Mouse (Mus musculus) left cerebral cortex, postnatal 14 days (tissue): ENCODE measurements around the gene Cmah. TPM values are rescaled to one million over a fixed set of nuclear protein-coding genes. Genes with fewer than 3 reads are reported as not detected.
"Not testable (repeated sequence)": the region's sequence is repeated elsewhere in the genome, so short reads cannot be mapped to it uniquely, and the experiment has no call there.

Experiments used
- DNase-seq, 2 experiments: peaks; one replicate each; pipeline ENCODE4 v3.0.0; 2021 to 2022; ENCODE audit warnings: low spot score in 2 of 2, mixed read lengths in 1 of 2
- intact Hi-C: fragments of 180-260 bp; cut with DNase I; formaldehyde crosslinking; loops from one replicate; pipeline ENCODE4 v1.15.1; 2025
- total RNA-seq, 2 experiments: library from RNA; stranded (reverse); gene quantifications; 2 replicates each; pipeline ENCODE4 v1.2.3; 2021

Gene Cmah
- total RNA-seq, 2 experiments from 2014 or later, result 0.20 to 0.44 TPM

DNA sequence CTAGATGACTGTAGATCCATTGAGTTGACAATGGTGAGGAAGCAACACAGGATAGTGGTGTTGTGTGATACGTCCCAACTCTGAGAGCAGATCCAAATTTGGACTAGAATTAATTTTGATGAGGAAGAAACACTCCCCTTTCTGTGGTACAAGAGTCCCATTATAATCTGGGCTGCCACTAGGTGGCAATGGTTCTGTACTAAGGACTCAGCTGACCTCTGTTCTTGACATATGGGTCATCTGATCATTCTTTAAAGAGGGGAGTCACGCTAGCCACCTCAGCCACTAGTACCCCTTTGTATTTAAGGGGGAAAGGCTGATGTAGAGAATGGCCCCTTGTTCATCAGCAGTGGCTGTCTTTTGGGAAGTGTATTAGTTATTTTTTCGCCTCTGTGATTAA, 10.7 kb downstream of the Cmah start:
- DNase-seq, result no peak
- intact Hi-C loops, result loop anchor here (5.0 kb wide), 1 partner anchor 349 kb away; no protein-coding TSS in a partner anchor

DNA sequence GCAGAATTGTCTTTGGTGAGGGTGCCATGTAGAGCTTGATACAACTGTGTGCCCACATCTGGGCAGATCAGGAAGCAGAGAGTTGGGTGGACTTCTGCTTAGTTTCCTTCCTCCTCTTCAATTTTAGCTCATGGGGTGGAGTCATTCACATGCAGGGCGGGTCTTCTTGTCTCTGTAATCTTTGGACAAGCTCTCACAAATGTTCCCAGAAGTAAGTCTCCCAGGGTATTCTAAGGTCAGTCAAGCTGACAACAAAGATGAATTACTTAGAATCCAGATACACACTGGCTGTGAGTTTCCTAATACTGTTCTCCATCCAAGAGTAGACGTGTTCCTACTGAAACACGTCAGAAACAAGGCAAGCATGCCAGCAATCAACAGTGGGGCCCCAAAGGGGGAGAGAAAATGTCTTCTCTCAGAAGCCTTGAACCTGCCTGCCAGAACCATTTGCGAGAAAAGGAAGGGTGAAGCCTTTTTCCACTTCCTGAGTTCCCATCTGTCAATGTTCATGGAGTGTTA, 11.2 kb downstream of the Cmah start:
- intact Hi-C loops, result loop anchor here (5.0 kb wide), 1 partner anchor 349 kb away; no protein-coding TSS in a partner anchor
- no peak for DNase-seq

DNA sequence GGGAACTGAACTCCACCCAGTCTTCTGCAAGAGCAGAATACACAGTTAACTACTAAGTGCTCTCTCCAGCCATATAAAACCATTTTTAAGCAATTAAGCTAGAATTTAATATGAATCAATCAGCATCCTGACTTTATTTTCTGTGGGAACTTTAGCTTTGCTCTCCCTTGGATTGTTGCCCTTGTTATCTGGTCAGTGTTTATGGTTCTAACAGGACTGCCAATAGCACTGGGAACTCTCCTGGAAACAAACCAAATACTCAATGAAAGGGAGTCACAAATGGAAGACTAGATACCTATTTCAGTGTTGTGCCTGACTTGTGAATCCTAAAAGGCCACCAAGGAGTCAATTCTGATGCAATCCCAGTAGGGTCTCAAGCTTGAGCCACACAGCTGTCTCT, 12.7 kb downstream of the Cmah start:
- intact Hi-C loops, result loop anchor here (5.0 kb wide), 1 partner anchor 347 kb away; no protein-coding TSS in a partner anchor
- no peak for DNase-seq

DNA sequence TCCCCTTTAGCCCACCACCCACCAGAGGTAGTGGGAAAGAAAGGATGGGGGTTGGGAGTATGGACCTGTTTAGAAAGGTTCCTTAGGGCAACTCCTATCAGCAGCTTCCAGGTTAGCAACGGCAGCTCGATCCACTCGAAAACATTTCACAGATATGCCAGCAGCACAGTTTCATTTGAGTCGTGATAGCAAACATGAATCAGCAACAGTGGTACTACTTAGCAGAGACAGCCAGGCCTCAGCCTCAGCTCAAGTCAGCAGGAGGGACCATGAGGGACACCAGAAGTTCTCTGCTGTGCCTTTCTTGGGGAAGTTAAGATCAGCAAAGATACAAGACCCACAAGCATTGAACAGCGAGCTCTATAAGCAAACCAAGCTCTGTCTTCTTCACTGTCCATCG, 13.3 kb downstream of the Cmah start:
- intact Hi-C loops, result no loop called here

DNA sequence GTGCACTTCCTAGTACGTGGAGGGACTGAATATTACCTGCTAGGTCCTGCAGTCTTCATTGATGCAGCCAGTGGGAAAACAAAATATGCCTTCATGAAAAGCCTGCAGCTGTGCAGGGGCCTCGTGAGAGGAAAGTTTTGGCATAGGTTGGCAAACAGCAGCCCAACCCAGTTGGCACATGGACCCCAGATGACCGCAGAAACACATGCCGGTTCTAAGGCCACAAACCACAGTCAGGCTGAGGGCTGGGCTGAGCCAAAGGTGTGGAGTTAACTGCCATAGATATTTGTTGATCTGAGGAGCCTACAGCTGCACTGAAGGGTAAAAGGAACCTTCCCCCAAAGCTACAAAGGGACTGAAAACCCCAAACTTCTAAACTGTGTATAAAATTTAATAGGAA, 14.9 kb downstream of the Cmah start:
- intact Hi-C loops, result no loop called here

More for the DNA sequence above, 13.3 kb downstream of the Cmah start:
- DNase-seq, result no peak

DNA sequence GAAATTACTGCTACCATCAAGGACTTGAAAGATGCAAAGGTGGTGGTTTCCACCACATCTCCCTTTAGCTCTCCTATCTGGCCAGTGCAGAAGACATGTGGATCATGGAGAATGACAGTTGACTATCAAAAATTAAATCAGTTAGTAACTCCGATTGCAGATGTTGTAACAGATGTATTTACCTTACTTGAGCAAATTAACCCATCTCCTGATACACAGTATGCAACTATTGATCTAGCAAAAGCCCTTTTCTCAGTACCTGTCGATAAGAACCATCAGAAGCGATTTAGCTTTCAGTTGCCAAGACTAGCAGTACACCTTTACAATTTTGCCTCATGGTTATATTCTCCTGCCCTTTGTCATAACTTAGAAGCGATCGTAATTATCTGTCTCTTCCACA, 25.8 kb downstream of the Cmah start:
- intact Hi-C loops, result no loop called here
- no peak for DNase-seq

More for the DNA sequence above, 14.9 kb downstream of the Cmah start:
- no peak for DNase-seq

DNA sequence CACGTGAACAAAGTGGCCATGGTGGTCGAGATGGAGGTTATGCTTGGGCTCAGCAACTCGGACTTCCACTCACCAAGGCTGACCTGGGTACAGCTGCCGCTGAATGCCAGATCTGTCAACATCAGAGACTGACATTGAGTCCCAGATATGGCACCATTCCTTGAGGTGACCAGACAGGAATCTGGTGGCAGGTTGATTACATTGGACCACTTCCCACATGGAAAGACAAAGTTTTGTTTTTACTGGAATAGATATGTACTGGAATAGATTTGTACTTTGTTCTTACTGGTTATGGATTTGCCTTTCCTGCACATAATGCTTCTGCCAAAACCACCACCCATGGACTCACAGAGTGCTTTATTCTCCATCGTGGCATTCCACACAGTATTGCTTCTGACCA, 27.5 kb downstream of the Cmah start:
- intact Hi-C loops, result no loop called here

DNA sequence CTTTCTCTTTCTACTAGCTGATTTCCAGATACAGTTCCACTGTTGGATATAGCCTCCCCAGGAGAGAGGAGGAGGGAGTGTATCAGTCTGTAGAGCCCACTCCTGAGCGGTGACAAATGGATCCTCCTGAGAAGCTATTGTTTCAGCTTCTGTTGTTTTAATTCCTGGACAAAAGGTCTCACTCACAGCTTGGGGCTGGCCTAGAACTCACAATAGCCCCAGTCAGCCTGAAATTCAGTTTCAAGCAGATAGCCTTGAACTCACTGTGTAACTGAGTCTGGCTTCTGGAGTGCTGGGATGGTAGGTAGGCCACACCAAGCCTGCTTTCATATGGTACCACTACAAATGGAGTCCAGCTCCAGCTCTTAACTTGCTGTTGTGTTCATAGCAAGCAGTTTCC, 32.0 kb downstream of the Cmah start:
- intact Hi-C loops, result no loop called here
- no peak for DNase-seq

More for the DNA sequence above, 27.5 kb downstream of the Cmah start:
- no peak for DNase-seq

DNA sequence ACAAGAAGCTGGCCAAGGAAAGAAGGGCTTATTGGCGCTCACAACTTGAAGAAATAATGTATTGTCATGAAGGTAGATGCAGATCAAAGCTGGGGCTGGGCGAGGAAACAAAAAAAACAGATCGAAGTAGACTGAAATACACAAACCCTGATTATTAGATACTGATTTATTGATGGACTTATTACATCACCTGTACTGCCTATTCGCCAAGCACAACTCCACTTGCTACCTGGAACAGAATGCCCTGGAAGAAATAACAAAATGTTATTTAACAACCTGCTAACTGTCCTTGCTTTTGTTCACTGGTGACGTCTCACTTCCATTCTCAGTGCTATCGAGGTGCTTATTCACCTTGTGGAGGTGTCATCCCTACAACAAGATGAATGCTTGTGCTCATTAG, 38.0 kb downstream of the Cmah start:
- intact Hi-C loops, result no loop called here
- DNase-seq, result no peak

DNA sequence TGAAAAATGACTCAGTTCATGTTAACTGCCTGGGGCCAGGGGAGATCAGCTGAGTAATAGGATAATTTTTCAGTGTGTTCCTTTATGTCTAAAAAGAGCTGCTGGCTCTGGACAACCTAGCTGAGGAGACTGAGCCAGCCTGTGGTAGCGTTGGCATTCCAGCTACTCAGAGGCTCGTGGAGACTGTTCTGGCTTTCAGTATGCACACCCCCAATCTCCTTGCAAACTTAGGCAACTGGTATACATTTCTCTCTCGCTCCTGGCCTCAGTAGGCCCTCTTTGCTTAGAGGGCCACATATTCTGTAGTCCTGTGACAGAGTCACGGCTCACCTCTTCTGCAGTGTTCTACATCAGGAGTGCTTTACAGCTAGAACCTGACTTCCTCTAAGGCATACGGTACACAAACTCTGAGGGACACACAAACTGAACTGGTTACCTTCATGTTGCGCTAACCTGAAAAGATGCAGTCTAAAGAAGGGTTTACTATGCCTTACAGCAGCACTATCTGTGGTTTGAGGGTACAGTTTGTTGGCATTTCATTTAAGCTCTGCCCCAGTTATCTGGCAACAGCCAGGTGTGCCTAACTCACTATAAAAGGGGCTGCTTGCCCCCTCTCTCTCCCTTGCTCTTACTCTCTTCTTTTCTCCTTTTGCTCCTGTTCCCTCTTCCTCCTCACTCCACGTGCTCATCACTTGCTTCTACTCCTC, 45.8 kb downstream of the Cmah start:
- intact Hi-C loops, result no loop called here
- no peak for DNase-seq

DNA sequence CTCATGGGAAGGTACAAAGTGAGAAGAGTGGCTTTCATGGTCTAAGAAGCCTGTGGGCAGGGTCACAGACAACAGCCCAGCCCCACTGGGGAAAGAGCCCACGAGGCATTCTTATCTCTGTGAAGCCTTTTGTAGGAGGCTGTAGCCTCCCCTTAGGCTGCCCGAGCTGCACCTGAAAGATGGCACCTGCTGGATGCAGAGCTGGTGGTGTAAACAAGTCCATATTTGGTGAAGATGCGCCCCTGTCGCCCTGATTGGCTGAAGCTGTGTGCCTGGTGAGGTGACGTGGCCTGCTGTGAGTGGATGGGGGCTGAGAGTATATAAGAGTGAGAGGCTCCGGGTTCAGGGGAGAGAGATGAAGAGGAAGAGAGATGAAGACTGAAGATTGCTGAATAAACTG, 47.4 kb downstream of the Cmah start:
- DNase-seq, intact Hi-C loops: not testable (repeated sequence)

DNA sequence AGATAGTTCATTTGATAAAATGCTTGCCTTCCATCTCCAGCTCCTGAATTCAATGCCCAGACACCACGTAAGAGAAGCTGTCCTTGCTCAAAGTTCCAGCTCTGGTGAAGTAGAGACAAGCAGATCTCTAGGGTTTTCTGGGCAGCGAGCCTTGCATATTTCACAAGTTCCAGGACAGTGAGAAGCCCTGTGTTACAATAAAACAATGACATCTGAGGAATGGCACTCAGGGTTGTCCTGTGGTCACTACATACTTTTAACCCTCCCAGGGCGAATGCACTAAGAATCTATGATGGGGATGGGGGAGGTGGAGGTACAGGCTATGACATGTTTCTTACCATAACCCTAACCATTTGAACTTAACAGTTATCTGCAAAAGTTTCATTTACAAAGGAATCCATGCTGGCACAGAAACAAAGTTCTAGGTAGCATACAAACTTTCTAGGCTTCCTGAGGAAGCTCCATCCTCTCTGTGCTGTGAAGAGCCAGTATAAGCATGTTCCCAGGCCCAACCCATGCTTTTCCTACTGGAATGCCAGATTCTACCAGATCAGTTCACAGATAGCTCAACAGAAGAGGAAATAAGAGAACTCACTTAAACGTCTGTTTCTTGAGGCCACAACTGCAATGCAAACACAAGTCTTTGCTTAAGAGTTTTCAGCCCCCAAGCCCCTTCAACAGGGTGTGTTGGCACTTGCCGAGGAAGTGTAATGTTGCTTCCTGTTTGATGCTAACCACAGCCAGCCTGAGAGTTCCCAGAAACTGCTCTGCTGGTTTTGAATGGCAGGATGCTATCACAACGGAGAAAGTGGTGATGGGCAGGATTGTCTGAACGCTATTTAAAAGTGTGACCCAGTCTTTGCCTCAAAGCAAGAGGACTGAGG, 48.4 kb downstream of the Cmah start:
- no peak for DNase-seq
- intact Hi-C loops, result no loop called here

DNA sequence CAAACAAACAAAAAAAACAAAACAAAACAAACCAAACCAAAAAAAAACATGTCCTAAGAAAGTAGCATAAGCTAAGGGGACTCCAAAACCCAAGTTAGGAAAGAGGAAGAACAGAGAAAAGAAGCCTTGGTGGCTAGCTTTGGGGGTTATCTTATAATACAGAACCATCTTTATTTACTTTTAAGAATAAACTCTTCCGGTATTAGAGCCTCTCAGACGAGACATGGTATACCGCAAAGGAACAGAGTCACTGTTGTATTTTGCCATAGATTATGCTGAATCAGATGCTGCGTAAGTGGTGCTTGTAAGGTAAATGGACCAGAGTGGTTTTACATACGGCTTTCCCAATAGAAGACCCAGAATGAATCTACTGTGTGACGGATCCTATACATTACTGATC, 53.5 kb downstream of the Cmah start:
- intact Hi-C loops, result no loop called here
- no peak for DNase-seq

DNA sequence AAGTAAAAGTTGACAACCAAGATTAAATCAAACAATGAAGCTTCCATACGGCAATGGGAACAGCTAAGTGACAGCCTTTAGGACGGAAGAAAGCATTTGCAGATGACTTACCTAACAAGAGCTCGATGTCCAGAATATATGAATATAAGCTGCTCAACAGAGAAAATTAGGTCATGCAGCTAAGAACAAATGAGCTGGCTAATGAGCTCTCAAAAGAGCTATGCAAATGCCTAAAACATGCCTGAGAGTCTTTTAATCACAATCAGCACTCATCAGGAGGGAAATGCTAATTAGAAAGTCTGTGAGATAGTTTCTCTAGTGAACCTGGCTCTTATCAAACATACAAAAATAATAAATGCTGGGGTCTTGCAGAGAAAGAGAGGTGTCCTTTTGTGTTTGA, 56.7 kb downstream of the Cmah start:
- intact Hi-C loops, result no loop called here
- DNase-seq, result no peak

DNA sequence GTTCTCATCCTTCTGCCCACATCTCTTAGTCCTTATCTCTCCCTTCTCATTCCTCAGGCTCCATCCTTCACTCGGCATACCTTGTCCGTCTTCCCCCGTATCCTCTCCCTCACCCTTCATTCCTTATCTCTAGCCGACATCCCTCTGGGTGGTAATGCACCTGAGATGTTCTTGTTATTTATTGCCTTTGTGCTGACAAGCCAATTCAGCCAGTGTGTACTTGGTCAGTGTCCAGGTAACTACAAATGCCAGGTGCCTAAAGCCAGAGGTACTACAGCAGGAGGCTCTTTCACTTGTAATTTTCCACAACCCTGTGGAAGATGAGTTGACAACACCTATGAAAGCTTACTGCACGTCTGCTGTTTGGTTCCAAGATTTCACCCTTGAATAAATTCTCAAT, 64.7 kb downstream of the Cmah start:
- no peak for DNase-seq
- intact Hi-C loops, result no loop called here

DNA sequence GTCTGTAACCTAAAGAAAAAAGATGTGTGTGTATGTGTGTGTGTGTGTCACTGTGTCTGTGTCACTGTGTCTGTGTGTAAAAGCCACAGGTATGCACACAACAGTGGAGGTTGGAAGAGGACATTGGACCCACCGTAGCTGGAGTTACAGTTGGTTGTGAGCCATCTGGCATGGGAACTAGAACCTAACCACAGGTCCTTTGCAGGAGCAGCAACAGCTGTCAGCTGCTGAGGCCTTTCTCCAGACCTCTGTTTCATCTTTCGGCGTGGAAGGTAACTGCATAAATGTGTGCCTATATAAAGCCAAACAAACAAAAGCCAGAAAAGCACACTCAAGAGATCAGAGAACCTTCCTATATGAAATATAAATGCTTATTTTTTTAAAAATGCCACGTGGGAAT, 65.5 kb downstream of the Cmah start:
- no peak for DNase-seq
- intact Hi-C loops, result no loop called here

DNA sequence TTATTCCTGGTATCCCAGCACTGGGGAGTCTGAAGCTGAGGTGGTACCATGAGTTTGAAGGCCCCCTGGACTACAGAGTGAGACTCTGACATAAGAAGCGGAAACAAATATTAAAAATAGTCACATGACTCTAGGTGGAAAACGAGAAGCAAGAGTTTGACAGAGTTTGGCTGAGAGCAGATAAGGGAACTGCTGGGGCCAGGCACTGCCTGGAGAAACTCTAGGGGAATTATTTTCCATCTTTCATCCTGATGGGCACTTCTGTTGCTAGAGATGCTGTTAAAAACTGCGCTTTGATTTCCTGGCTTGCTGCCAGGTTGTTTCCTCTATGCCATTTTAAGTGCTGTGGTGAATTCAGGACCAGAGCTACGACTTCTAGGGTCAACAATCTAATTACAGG, 65.9 kb downstream of the Cmah start:
- DNase-seq, result no peak
- intact Hi-C loops, result no loop called here

DNA sequence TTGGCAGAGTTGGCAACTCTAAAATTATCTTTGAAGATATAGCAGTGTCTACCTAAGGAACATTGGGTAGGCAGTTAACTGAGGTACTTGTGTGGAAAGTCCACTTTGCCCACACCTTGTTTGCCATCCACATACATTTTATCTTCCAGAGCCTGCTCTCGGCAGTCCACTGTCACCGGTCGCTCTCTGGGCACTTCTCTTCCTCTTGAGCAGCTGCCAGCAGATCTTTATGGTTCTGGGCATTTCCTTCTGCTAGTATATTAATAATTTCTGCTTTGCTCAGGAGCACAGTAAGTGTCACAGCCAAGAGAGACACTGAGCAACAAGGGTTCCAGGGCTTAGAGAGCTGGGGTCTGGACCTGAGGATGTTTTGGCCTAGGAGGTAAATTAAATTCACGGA, 68.6 kb downstream of the Cmah start:
- DNase-seq, result no peak
- intact Hi-C loops, result no loop called here

DNA sequence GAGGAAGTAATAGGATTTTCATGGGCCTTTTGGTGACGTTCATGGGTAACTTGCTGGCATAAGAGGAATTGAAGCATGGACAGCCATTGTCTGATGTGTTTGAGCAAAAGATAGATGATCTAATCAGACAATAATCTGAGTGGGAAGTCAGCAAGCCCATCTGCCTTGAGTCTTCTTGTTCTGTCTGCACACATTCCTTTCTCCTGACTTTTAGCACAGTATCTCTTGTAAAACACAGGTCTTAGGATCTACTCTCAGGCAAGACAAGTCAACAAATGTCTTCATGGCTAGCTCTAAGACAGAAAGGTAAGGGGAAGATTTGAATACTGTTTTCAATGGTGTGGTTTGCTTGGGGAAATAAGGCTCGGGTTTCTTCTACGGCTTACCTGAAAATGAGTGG, 70.0 kb downstream of the Cmah start:
- DNase-seq, result no peak
- intact Hi-C loops, result no loop called here

DNA sequence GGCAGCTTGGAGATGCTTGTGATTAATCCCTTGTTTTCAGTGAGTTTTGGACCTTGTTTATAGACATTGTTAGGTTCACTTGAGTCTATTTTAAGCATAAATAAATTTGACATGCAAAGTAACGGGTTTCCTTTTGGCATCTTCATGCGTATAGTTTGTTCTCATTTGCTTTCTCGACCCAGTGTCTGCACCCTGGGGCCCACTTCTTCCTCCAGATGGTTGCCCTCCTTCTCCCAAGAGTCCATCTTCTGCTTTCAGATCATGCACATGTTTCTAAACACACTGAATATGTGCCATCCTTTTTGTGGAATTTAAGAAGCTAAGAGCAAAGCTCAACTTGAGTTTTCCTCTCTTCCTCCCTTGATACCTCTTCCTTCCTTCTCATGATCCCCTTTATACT, 71.3 kb downstream of the Cmah start:
- intact Hi-C loops, result no loop called here
- no peak for DNase-seq

DNA sequence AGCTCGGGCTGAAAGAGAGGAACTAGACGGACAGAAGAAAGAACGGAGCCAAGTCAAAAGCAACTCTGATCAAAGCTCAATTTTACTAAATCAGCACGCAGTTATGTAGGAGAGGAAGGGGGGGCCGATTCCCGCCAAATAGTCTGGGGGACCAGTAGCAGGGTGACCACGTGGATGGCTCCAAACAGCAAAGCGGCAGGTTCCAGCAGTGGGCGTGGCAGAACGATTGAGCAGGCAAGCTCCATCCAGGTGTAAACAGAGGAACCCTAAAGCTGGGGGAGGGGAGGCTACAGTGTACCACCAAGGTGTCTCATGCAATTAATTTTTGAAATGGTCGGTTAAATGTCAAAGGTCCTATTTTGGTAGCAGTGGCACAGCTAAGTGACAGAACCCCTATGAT, 74.6 kb downstream of the Cmah start:
- intact Hi-C loops, DNase-seq: not testable (repeated sequence)
